Mouse (Mus musculus): ENCODE results near the gene Chst12. TPM values are rescaled to one million over a fixed set of nuclear protein-coding genes. Genes with fewer than 3 reads are reported as not detected.

The Chst12 gene
- polyA plus RNA-seq, 1 experiment from 2014 or later = 10.8 TPM

- H3K27me3 ChIP-seq (ENCODE audit: control insufficient read depth, insufficient read depth, low read length) = no peaks in the 10 kb centered on the region
- H3K9ac ChIP-seq (ENCODE audit: low read depth, low read length) = no peak overlapping the region
- DNase-seq (ENCODE audit: low spot score) (no peak), ATAC-seq (ENCODE audit: low FRiP score) (peak; percentile 17; the same call in 1 of the 2 replicates)
- H3K4me2 ChIP-seq (replicated peaks; ENCODE audit: low read depth, low read length) = no peak overlapping the region
- H3K36me3 ChIP-seq (ENCODE audit: control insufficient read depth, insufficient read depth, low read length) = no peaks in the 10 kb centered on the region
- WGBS = 35% methylated on average over 5 of the region's 5 CpGs
- no peak overlapping the region for H3K27ac ChIP-seq (ENCODE audit: low read depth, low read length)
- no peak overlapping the region for H3K4me3 ChIP-seq (ENCODE audit: low read depth, low read length)
- peaks cover 6% of the 10 kb centered on the region for H3K4me1 ChIP-seq (replicated peaks; ENCODE audit: control insufficient read depth, insufficient read depth, low read length)
- H3K9me3 ChIP-seq (ENCODE audit: control insufficient read depth, low read length) = no peaks in the 10 kb centered on the region
Observed at GRCm38 (mm10) chr5:140565451-140565850, 60.1 kb downstream of the Chst12 start.

GRCm38 (mm10) chr5:140565856-140566255 is 60.5 kb downstream of the Chst12 start:
- Histone ChIP-seq H3K36me3 (ENCODE audit: control insufficient read depth, insufficient read depth, low read length) (no peaks in the 10 kb centered on the region), H3K27ac (ENCODE audit: low read depth, low read length) (no peak overlapping the region), H3K4me3 (ENCODE audit: low read depth, low read length) (no peak overlapping the region), H3K9me3 (ENCODE audit: control insufficient read depth, low read length) (no peaks in the 10 kb centered on the region), H3K9ac (ENCODE audit: low read depth, low read length) (no peak overlapping the region), H3K4me2 (replicated peaks; ENCODE audit: low read depth, low read length) (no peak overlapping the region), H3K27me3 (ENCODE audit: control insufficient read depth, insufficient read depth, low read length) (no peaks in the 10 kb centered on the region), H3K4me1 (replicated peaks; ENCODE audit: control insufficient read depth, insufficient read depth, low read length) (peaks cover 6% of the 10 kb centered on the region)
- ATAC-seq (ENCODE audit: low FRiP score) = 0 out of 2 replicates have a peak, but pooled peaks have one; percentile 10
- peak; percentile 48 for DNase-seq (ENCODE audit: low spot score)
- WGBS = 59% methylated on average over 6 of the region's 6 CpGs

GRCm38 (mm10) chr5:140566271-140566670 is 60.9 kb downstream of the Chst12 start:
- no peak overlapping the region for H3K9ac ChIP-seq (ENCODE audit: low read depth, low read length)
- H3K9me3 ChIP-seq (ENCODE audit: control insufficient read depth, low read length) = no peaks in the 10 kb centered on the region
- WGBS = 68% methylated on average over 4 of the region's 4 CpGs
- no peaks in the 10 kb centered on the region for H3K27me3 ChIP-seq (ENCODE audit: control insufficient read depth, insufficient read depth, low read length)
- peaks cover 6% of the 10 kb centered on the region for H3K4me1 ChIP-seq (replicated peaks; ENCODE audit: control insufficient read depth, insufficient read depth, low read length)
- H3K36me3 ChIP-seq (ENCODE audit: control insufficient read depth, insufficient read depth, low read length) = no peaks in the 10 kb centered on the region
- H3K4me3 ChIP-seq (ENCODE audit: low read depth, low read length) = no peak overlapping the region
- no peak overlapping the region for H3K4me2 ChIP-seq (replicated peaks; ENCODE audit: low read depth, low read length)
- DNase-seq (ENCODE audit: low spot score) (no peak), ATAC-seq (ENCODE audit: low FRiP score) (no peak)
- no peak overlapping the region for H3K27ac ChIP-seq (ENCODE audit: low read depth, low read length)

- H3K27ac ChIP-seq (ENCODE audit: low read depth, low read length) = no peak overlapping the region
- no peak overlapping the region for H3K4me3 ChIP-seq (ENCODE audit: low read depth, low read length)
- ATAC-seq (ENCODE audit: low FRiP score) (no peak; the same call in 1 of the 2 replicates), DNase-seq (ENCODE audit: low spot score) (peak; percentile 45)
- H3K9ac ChIP-seq (ENCODE audit: low read depth, low read length) = no peak overlapping the region
- no peak overlapping the region for H3K4me2 ChIP-seq (replicated peaks; ENCODE audit: low read depth, low read length)
- H3K9me3 ChIP-seq (ENCODE audit: control insufficient read depth, low read length) = no peaks in the 10 kb centered on the region
- no peaks in the 10 kb centered on the region for H3K36me3 ChIP-seq (ENCODE audit: control insufficient read depth, insufficient read depth, low read length)
- peaks cover 6% of the 10 kb centered on the region for H3K4me1 ChIP-seq (replicated peaks; ENCODE audit: control insufficient read depth, insufficient read depth, low read length)
- H3K27me3 ChIP-seq (ENCODE audit: control insufficient read depth, insufficient read depth, low read length) = no peaks in the 10 kb centered on the region
- WGBS = 59% methylated on average over 11 of the region's 11 CpGs
Observed at GRCm38 (mm10) chr5:140567321-140567720, 62.0 kb downstream of the Chst12 start.

GRCm38 (mm10) chr5:140567751-140568150 is 62.4 kb downstream of the Chst12 start:
- Histone ChIP-seq H3K4me1 (replicated peaks; ENCODE audit: control insufficient read depth, insufficient read depth, low read length) (peaks cover 6% of the 10 kb centered on the region), H3K27ac (ENCODE audit: low read depth, low read length) (no peak overlapping the region), H3K4me3 (ENCODE audit: low read depth, low read length) (no peak overlapping the region), H3K9ac (ENCODE audit: low read depth, low read length) (no peak overlapping the region), H3K4me2 (replicated peaks; ENCODE audit: low read depth, low read length) (no peak overlapping the region), H3K36me3 (ENCODE audit: control insufficient read depth, insufficient read depth, low read length) (no peaks in the 10 kb centered on the region), H3K9me3 (ENCODE audit: control insufficient read depth, low read length) (no peaks in the 10 kb centered on the region), H3K27me3 (ENCODE audit: control insufficient read depth, insufficient read depth, low read length) (no peaks in the 10 kb centered on the region)
- ATAC-seq (ENCODE audit: low FRiP score) (no peak), DNase-seq (ENCODE audit: low spot score) (no peak)
- 87% methylated on average over 5 of the region's 5 CpGs for WGBS

GRCm38 (mm10) chr5:140568321-140568970 is 63.1 kb downstream of the Chst12 start:
- DNase-seq (ENCODE audit: low spot score) (peak; percentile 83), ATAC-seq (ENCODE audit: low FRiP score) (no peak)
- Histone ChIP-seq H3K36me3 (ENCODE audit: control insufficient read depth, insufficient read depth, low read length) (no peaks in the 10 kb centered on the region), H3K9me3 (ENCODE audit: control insufficient read depth, low read length) (no peaks in the 10 kb centered on the region), H3K27me3 (ENCODE audit: control insufficient read depth, insufficient read depth, low read length) (no peaks in the 10 kb centered on the region), H3K27ac (ENCODE audit: low read depth, low read length) (no peak overlapping the region), H3K4me1 (replicated peaks; ENCODE audit: control insufficient read depth, insufficient read depth, low read length) (peaks cover 6% of the 10 kb centered on the region), H3K4me3 (ENCODE audit: low read depth, low read length) (no peak overlapping the region), H3K9ac (ENCODE audit: low read depth, low read length) (peak overlapping the region; percentile 19; the same call in 1 of the 2 replicates), H3K4me2 (replicated peaks; ENCODE audit: low read depth, low read length) (no peak overlapping the region)
- 61% methylated on average over 10 of the region's 10 CpGs for whole genome bisulfite sequencing

GRCm38 (mm10) chr5:140569032-140569595 is 63.8 kb downstream of the Chst12 start:
- peaks cover 6% of the 10 kb centered on the region for H3K4me1 ChIP-seq (replicated peaks; ENCODE audit: control insufficient read depth, insufficient read depth, low read length)

GRCm38 (mm10) chr5:140570223-140570870 is 65.0 kb downstream of the Chst12 start:
- no peak overlapping the region for H3K4me3 ChIP-seq (ENCODE audit: low read depth, low read length)
- H3K4me2 ChIP-seq (replicated peaks; ENCODE audit: low read depth, low read length) = no peak overlapping the region
- H3K36me3 ChIP-seq (ENCODE audit: control insufficient read depth, insufficient read depth, low read length) = no peaks in the 10 kb centered on the region
- peaks cover 3% of the 10 kb centered on the region for H3K4me1 ChIP-seq (replicated peaks; ENCODE audit: control insufficient read depth, insufficient read depth, low read length)
- no peak overlapping the region for H3K9ac ChIP-seq (ENCODE audit: low read depth, low read length)
- 90% methylated on average over 13 of the region's 13 CpGs for WGBS
- DNase-seq (ENCODE audit: low spot score) (no peak), ATAC-seq (ENCODE audit: low FRiP score) (no peak)
- H3K9me3 ChIP-seq (ENCODE audit: control insufficient read depth, low read length) = no peaks in the 10 kb centered on the region
- no peak overlapping the region for H3K27ac ChIP-seq (ENCODE audit: low read depth, low read length)
- no peaks in the 10 kb centered on the region for H3K27me3 ChIP-seq (ENCODE audit: control insufficient read depth, insufficient read depth, low read length)

More at GRCm38 (mm10) chr5:140569032-140569595, 63.8 kb downstream of the Chst12 start:
- Histone ChIP-seq H3K4me3 (ENCODE audit: low read depth, low read length) (no peak overlapping the region), H3K27ac (ENCODE audit: low read depth, low read length) (no peak overlapping the region), H3K27me3 (ENCODE audit: control insufficient read depth, insufficient read depth, low read length) (no peaks in the 10 kb centered on the region), H3K4me2 (replicated peaks; ENCODE audit: low read depth, low read length) (no peak overlapping the region), H3K9ac (ENCODE audit: low read depth, low read length) (no peak overlapping the region), H3K9me3 (ENCODE audit: control insufficient read depth, low read length) (no peaks in the 10 kb centered on the region), H3K36me3 (ENCODE audit: control insufficient read depth, insufficient read depth, low read length) (no peaks in the 10 kb centered on the region)
- DNase-seq (ENCODE audit: low spot score) (no peak), ATAC-seq (ENCODE audit: low FRiP score) (no peak)
- 83% methylated on average over 16 of the region's 16 CpGs for WGBS
